Mouse (Mus musculus): ENCODE measurements around the gene Hyal2.

Gene Hyal2

GRCm38 (mm10) chr9:107600745-107601144 is 33.0 kb downstream of the Hyal2 start:
- in situ Hi-C loops (cut with MboI; ENCODE audit: low pct_unique_long_range_greater_than_20kb in 1 of 2, low sequenced_read_pairs in 2 of 2, unreplicated experiment in 1 of 2): loop anchor here in 1 of 2 experiments (5.0 kb wide), 1 partner anchor 77 kb away; the partner anchor contains the start of gene Gnat1

GRCm38 (mm10) chr9:107601275-107601674 is 33.5 kb downstream of the Hyal2 start:
- in situ Hi-C loops (cut with MboI; ENCODE audit: low pct_unique_long_range_greater_than_20kb in 1 of 2, low sequenced_read_pairs in 2 of 2, unreplicated experiment in 1 of 2): loop anchor here in 1 of 2 experiments (5.0 kb wide), 1 partner anchor 76 kb away; the partner anchor contains the start of gene Gnat1

GRCm38 (mm10) chr9:107602068-107602648 is 34.4 kb downstream of the Hyal2 start:
- in situ Hi-C loops (cut with MboI; ENCODE audit: low pct_unique_long_range_greater_than_20kb in 1 of 2, low sequenced_read_pairs in 2 of 2, unreplicated experiment in 1 of 2): loop anchor here in 1 of 2 experiments (5.0 kb wide), 1 partner anchor 75 kb away; the partner anchor contains the start of gene Gnat1

- in situ Hi-C loops (cut with MboI; ENCODE audit: low pct_unique_long_range_greater_than_20kb in 1 of 2, low sequenced_read_pairs in 2 of 2, unreplicated experiment in 1 of 2): loop anchor here in 1 of 2 experiments (5.0 kb wide), 1 partner anchor 74 kb away; the partner anchor contains the start of gene Gnat1
Measured at GRCm38 (mm10) chr9:107603251-107603650, 35.5 kb downstream of the Hyal2 start.

GRCm38 (mm10) chr9:107605041-107605661 is 37.4 kb downstream of the Hyal2 start:
- in situ Hi-C loops (cut with MboI; ENCODE audit: low pct_unique_long_range_greater_than_20kb in 1 of 2, low sequenced_read_pairs in 2 of 2, unreplicated experiment in 1 of 2): loop anchor here in 1 of 2 experiments (5.0 kb wide), 1 partner anchor 37 kb away; no protein-coding TSS in a partner anchor

- in situ Hi-C loops (cut with MboI; ENCODE audit: low pct_unique_long_range_greater_than_20kb in 1 of 2, low sequenced_read_pairs in 2 of 2, unreplicated experiment in 1 of 2): loop anchor here in 1 of 2 experiments (5.0 kb wide), 1 partner anchor 36 kb away; no protein-coding TSS in a partner anchor
Measured at GRCm38 (mm10) chr9:107606591-107606990, 38.8 kb downstream of the Hyal2 start.

- in situ Hi-C loops (cut with MboI; ENCODE audit: low pct_unique_long_range_greater_than_20kb in 1 of 2, low sequenced_read_pairs in 2 of 2, unreplicated experiment in 1 of 2): loop anchor here in 1 of 2 experiments (5.0 kb wide), 1 partner anchor 35 kb away; no protein-coding TSS in a partner anchor
Measured at GRCm38 (mm10) chr9:107607036-107607435, 39.3 kb downstream of the Hyal2 start.

GRCm38 (mm10) chr9:107607653-107608245 is 40.0 kb downstream of the Hyal2 start:
- in situ Hi-C loops (cut with MboI; ENCODE audit: low pct_unique_long_range_greater_than_20kb in 1 of 2, low sequenced_read_pairs in 2 of 2, unreplicated experiment in 1 of 2): loop anchor here in 1 of 2 experiments (5.0 kb wide), 1 partner anchor 35 kb away; no protein-coding TSS in a partner anchor

- in situ Hi-C loops (cut with MboI; ENCODE audit: low pct_unique_long_range_greater_than_20kb in 1 of 2, low sequenced_read_pairs in 2 of 2, unreplicated experiment in 1 of 2): loop anchor here in 1 of 2 experiments (5.0 kb wide), 1 partner anchor 33 kb away; no protein-coding TSS in a partner anchor
Measured at GRCm38 (mm10) chr9:107608741-107609432, 41.1 kb downstream of the Hyal2 start, which contains the start of gene Sema3b. TSS of gene Sema3b (minus strand) at chr9:107609229.

- in situ Hi-C loops (cut with MboI; ENCODE audit: low pct_unique_long_range_greater_than_20kb in 1 of 2, low sequenced_read_pairs in 2 of 2, unreplicated experiment in 1 of 2): loop anchor here in 1 of 2 experiments (5.0 kb wide), 1 partner anchor 33 kb away; no protein-coding TSS in a partner anchor
Measured at GRCm38 (mm10) chr9:107609433-107609830, 41.7 kb downstream of the Hyal2 start.

GRCm38 (mm10) chr9:107611456-107612190 is 43.9 kb downstream of the Hyal2 start:
- in situ Hi-C loops (cut with MboI; ENCODE audit: low pct_unique_long_range_greater_than_20kb in 1 of 2, low sequenced_read_pairs in 2 of 2, unreplicated experiment in 1 of 2): no loop called here

- in situ Hi-C loops (cut with MboI; ENCODE audit: low pct_unique_long_range_greater_than_20kb in 1 of 2, low sequenced_read_pairs in 2 of 2, unreplicated experiment in 1 of 2): no loop called here
Measured at GRCm38 (mm10) chr9:107612191-107612944, 44.6 kb downstream of the Hyal2 start.

- in situ Hi-C loops (cut with MboI; ENCODE audit: low pct_unique_long_range_greater_than_20kb in 1 of 2, low sequenced_read_pairs in 2 of 2, unreplicated experiment in 1 of 2): no loop called here
Measured at GRCm38 (mm10) chr9:107612945-107613569, 45.3 kb downstream of the Hyal2 start.

- in situ Hi-C loops (cut with MboI; ENCODE audit: low pct_unique_long_range_greater_than_20kb in 1 of 2, low sequenced_read_pairs in 2 of 2, unreplicated experiment in 1 of 2): no loop called here
Measured at GRCm38 (mm10) chr9:107615035-107615434, 47.3 kb downstream of the Hyal2 start.

- in situ Hi-C loops (cut with MboI; ENCODE audit: low pct_unique_long_range_greater_than_20kb in 1 of 2, low sequenced_read_pairs in 2 of 2, unreplicated experiment in 1 of 2): no loop called here
Measured at GRCm38 (mm10) chr9:107617461-107617860, 49.7 kb downstream of the Hyal2 start.

- in situ Hi-C loops (cut with MboI; ENCODE audit: low pct_unique_long_range_greater_than_20kb in 1 of 2, low sequenced_read_pairs in 2 of 2, unreplicated experiment in 1 of 2): no loop called here
Measured at GRCm38 (mm10) chr9:107618098-107618497, 50.4 kb downstream of the Hyal2 start.
